Mouse (Mus musculus) gastrocnemius, postnatal 25 days (tissue): ENCODE results near the gene Arrdc3. TPM values are rescaled to one million over a fixed set of nuclear protein-coding genes. Genes with fewer than 3 reads are reported as not detected.

Source experiments
- DNase-seq: peaks from one replicate; pipeline ENCODE4 v3.0.0; 2022
- total RNA-seq, 2 experiments: library from RNA; stranded (reverse); gene quantifications; 1 replicate in 1 of 2; 2 replicates in 1 of 2; pipeline ENCODE4 v1.2.3; 2021

Arrdc3 gene
- total RNA-seq, 2 experiments from 2014 or later, result 29.2 to 39.4 TPM

- no peak for DNase-seq
These were observed 37.8 kb downstream of the Arrdc3 start for GRCm38 (mm10) chr13:80920939-80921338.

GRCm38 (mm10) chr13:80921593-80922327 is 38.6 kb downstream of the Arrdc3 start:
- no peak for DNase-seq

DNA sequence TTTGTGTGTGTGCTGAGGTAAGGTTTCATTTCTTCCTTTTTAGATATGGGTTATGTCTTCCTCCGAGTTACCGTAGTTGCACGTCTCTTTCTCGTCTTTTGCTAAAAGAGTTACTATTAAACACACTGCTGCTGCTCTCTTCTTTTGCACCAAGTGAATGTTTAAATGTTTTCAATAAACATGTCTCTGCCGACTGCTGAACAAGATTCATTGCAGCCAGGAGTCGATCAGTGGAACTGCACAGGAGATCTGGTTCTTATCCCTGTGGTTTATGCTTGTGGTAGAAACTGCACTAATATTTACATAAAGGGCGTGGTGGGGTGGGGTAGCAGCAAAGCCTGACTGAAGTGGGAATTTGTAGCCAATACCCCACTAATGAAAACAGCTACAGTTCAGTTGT is 45.0 kb downstream of the Arrdc3 start:
- DNase-seq, result no peak

DNA sequence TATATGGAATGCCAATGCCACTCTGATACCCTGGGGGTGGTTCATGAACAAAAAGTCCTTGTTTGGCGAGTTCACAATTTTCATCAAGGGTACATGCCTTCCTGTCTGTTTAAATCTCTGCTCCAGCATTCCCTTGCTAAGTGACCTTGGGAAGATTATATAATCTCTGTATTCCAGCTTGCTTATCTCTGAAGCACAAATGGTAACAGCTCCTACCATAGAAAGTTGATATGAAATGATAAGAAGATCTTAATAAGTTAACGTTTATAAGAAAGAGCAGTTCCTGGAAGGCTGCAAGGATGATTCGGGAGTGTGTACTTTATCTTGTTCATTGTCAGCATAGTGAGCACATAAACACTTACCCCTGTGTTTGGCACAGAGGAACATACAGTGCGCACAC is 46.8 kb downstream of the Arrdc3 start:
- DNase-seq, result no peak

- no peak for DNase-seq
These were observed 49.7 kb downstream of the Arrdc3 start for GRCm38 (mm10) chr13:80932816-80933402.

- DNase-seq, result peak; percentile 21
These were observed 53.2 kb downstream of the Arrdc3 start for GRCm38 (mm10) chr13:80936426-80936825.

DNA sequence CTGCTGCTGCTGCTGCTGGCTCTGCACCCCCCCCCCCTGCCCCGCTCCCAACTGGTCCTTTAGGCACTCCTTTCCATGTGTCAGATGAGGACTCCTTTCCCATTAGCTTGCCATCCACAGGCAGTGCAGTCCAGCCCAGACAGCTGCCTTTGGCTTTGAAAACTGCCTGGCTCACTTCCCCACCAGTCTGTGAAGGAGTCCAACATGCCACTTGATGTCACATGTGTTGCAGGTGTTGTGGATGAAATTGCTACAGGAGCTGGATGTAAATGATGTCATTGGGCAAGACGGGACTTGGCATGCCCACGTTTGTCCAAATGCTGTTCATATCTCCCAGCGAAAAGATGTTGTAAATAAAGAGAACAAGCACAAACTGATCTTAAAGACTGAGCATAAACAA is 56.0 kb downstream of the Arrdc3 start:
- peak; percentile 85 for DNase-seq

- no peak for DNase-seq
These were observed 56.7 kb downstream of the Arrdc3 start for GRCm38 (mm10) chr13:80939866-80940265.

GRCm38 (mm10) chr13:80940421-80940820 is 57.2 kb downstream of the Arrdc3 start:
- DNase-seq, result peak; percentile 83

GRCm38 (mm10) chr13:80940860-80941630 is 57.9 kb downstream of the Arrdc3 start:
- DNase-seq, result peak; percentile 87

GRCm38 (mm10) chr13:80944532-80944931 is 61.3 kb downstream of the Arrdc3 start:
- no peak for DNase-seq
